Mouse (Mus musculus) left cerebral cortex, postnatal 25 days (tissue): ENCODE results near the gene Rpl5. TPM values are rescaled to one million over a fixed set of nuclear protein-coding genes. Genes with fewer than 3 reads are reported as not detected.

Experiments
- DNase-seq, 2 experiments: peaks; one replicate each; pipeline ENCODE4 v3.0.0; 2022; ENCODE audit warnings: low spot score in 2 of 2, mixed read lengths in 1 of 2
- intact Hi-C: fragments of 180-260 bp; cut with DNase I; formaldehyde crosslinking; loops from one replicate; pipeline ENCODE4 v1.15.1; 2025
- total RNA-seq, 2 experiments: library from RNA; stranded (reverse); gene quantifications; 2 replicates each; pipeline ENCODE4 v1.2.3; 2021

The Rpl5 gene
- 10 to 100 TPM; 60.7 to 67.6 TPM for total RNA-seq

DNA sequence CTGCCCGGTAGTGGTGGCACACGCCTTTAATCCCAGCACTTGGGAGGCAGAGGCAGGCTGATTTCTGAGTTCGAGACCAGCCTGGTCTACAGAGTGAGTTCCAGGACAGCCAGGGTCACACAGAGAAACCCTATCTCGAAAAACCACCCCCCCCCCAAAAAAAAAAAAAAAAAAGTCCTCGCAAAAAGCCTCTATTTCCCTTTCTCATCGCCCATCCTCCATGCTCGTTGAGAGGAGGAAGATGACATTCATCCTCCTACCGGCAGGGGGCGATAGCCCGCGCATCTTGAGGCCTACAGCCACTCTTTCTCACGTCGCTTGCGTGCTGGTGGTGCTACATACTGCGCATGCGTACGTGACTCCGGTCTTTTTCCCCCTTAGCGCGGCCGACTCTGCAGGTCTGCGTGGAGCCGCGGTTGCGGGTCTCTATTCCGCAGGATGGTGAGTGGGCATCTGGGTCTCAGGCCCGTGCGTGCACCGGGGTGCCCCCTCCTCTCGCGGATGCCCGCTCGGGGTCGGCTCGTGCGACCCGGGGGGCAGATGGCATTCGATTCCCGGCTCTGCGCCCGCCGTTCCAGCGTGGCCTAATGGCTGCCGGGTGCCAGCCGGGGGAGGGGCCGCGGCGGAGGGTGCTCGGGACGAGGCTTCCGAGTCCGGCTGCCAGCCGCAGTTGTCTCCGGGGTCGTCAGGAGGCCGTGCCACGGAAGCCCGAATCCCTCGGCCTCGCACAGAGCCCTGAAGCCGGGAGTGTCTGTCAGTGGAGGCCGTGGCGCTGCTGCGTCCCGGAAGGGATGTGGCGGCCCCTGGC lies at the start of gene Rpl5:
Rpl5 (plus strand) TSS at position 297 of the 808 bp plus-strand sequence.
- intact Hi-C loops = loop anchor here (5.0 to 10.0 kb wide), 2 partner anchors 33 to 364 kb away; partner anchors contain the start of gene Dr1

GRCm38 (mm10) chr5:107853807-107854206 lies 46.5 kb upstream of the Rpl5 start:
- DNase-seq = no peak
- intact Hi-C loops = no loop called here

More for the DNA sequence above, at the start of gene Rpl5:
- peak; percentile 95 to 97 for DNase-seq

GRCm38 (mm10) chr5:107854556-107854955 lies 45.7 kb upstream of the Rpl5 start:
- no peak for DNase-seq
- intact Hi-C loops = no loop called here

DNA sequence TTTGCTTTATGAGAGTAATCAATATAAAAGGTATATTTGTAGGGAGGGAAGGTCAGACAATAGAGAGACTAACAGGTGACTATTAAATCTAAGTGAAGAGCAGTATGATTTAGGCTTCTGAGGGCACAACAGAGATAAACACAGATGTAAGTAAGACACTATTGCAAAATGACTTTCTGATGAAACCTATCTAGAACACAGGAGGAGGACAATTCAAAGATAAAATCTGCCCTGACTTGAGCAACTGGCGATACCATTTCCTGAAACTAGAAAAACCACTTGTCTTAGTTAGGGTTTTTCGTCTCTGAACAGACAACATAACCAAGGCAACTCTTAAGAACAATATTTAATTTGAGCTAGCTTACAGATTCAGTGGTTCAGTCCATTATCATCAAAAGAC lies 44.8 kb upstream of the Rpl5 start:
- no peak for DNase-seq
- intact Hi-C loops = no loop called here

DNA sequence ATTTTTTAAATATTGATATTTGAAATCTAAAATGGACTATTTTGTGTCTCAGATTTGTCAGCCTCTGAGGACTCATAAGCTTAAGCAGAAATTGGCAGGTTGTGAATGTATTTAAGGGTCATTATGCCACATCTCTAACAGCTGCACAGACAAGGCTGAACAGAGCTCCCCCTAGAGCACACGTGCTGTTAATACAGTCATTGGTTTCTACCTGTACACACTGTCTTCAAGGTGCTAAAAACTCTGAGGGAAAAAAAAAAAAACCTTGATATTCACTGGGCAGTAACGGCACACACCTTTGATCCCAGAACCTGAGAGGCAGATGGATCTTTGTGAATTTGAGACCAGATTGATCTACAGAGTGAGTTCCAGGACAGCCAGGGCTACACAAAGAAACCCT lies 41.3 kb upstream of the Rpl5 start:
- DNase-seq = no peak
- intact Hi-C loops = no loop called here

- intact Hi-C loops = no loop called here
- DNase-seq = no peak
Observed at GRCm38 (mm10) chr5:107863971-107864370, 36.3 kb upstream of the Rpl5 start.

- intact Hi-C loops = loop anchor here (5.0 kb wide), 1 partner anchor 36 kb away; the partner anchor contains the start of gene Rpl5
- DNase-seq = no peak
Observed at GRCm38 (mm10) chr5:107866127-107867126, 33.9 kb upstream of the Rpl5 start.

- intact Hi-C loops = loop anchor here (5.0 kb wide), 1 partner anchor 34 kb away; the partner anchor contains the start of gene Rpl5
- peak; percentile 36 to 57 for DNase-seq
Observed at GRCm38 (mm10) chr5:107867970-107868904, 32.1 kb upstream of the Rpl5 start.

- DNase-seq = peak; percentile 88 to 90
- intact Hi-C loops = loop anchor here (5.0 kb wide), 1 partner anchor 33 kb away; the partner anchor contains the start of gene Rpl5
Observed at GRCm38 (mm10) chr5:107868905-107869424, 31.3 kb upstream of the Rpl5 start.

DNA sequence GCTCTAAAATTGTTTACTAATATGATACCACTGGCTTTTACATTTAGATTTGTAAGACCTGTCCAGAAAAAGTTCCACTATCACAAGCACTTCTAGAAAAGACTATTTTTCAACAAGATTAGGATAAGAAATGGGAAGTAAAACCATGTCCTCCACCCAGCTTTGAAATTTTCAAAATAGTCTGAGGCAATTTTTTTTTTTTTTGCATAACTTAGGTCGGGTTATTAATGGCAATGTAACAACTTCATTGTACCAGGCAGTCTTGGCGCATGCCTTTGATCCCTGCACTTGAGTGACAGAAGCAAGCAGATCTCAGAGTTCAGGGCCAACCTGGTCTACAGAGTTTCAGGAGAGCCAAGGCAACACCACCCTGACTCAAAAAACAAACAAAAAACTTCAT lies 30.6 kb upstream of the Rpl5 start:
- intact Hi-C loops = loop anchor here (5.0 kb wide), 2 partner anchors 33 to 67 kb away; partner anchors contain the start of gene Rpl5
- DNase-seq = no peak

GRCm38 (mm10) chr5:107873330-107873729 lies 27.0 kb upstream of the Rpl5 start:
- no peak for DNase-seq
- intact Hi-C loops = loop anchor here (5.0 kb wide), 1 partner anchor 71 kb away; no protein-coding TSS in a partner anchor

DNA sequence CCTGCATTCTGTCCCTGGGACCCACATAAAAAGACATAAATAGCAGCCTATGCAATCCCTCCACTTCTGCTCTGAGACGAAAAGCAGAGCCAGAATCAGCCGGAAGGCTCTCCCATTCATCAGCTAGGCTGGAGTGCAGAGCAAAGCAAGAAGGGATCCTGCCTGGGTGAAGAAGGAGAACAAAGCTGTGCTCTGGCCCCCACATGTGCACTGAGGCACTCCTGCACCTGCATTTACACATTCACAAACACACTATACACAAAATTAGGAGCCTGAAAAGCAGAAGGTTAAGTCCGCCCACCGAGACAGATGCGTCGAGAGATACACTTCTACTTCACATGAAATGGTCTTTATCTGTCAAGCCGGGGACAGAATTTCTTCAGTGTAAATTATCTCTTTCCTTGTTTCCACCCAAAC lies 26.4 kb upstream of the Rpl5 start:
- intact Hi-C loops = loop anchor here (5.0 kb wide), 1 partner anchor 72 kb away; no protein-coding TSS in a partner anchor
- peak; percentile 37 to 59 for DNase-seq

DNA sequence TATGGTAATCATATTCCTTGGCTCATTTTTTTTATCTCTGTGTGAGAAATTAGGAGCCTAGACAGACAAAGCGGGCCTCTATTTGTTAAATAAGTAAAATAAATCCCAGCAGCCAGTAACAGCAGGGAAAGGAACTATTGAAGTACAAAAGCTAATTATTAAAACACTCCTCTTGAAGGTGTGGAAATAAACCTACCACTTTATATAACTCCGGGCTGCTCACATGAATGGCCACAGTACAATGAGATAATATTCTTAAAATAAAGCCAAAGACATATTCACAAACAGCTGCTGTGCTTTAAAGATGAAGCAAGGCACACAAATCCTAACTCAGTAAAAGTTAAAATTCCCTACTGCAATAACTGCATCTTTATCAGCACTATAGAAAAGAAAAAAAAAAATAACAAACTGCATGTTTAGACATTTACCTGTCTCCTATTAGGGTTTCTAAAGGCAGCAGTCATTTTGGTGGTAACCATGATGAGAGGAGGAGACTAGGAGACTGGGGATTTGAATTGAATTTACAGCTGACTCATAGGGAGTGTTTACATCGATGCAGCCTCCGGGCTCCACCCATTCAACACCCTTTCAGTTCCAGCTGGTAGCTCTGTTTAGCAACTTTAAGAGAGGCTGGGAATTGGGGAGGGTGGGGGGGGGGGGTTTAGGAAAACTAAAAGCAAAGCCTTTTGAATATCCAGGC lies 25.6 kb upstream of the Rpl5 start, which contains the start of gene Evi5:
Evi5 (minus strand) TSS at position 547 of the 700 bp plus-strand sequence.
- intact Hi-C loops = loop anchor here (5.0 kb wide), 1 partner anchor 72 kb away; no protein-coding TSS in a partner anchor
- peak in 1 of 2 experiments; percentile 62 for DNase-seq

GRCm38 (mm10) chr5:107875261-107875611 lies 25.1 kb upstream of the Rpl5 start:
- intact Hi-C loops = no loop called here
- no peak for DNase-seq

GRCm38 (mm10) chr5:107877053-107877452 lies 23.2 kb upstream of the Rpl5 start:
- intact Hi-C loops = no loop called here
- no peak for DNase-seq

- no peak for DNase-seq
- intact Hi-C loops = no loop called here
Observed at GRCm38 (mm10) chr5:107880710-107881109, 19.6 kb upstream of the Rpl5 start.

- peak in 1 of 2 experiments; percentile 24 for DNase-seq
- intact Hi-C loops = loop anchor here (5.0 kb wide), 1 partner anchor 88 kb away; no protein-coding TSS in a partner anchor
Observed at GRCm38 (mm10) chr5:107889994-107890888, 10.1 kb upstream of the Rpl5 start.
